Mouse (Mus musculus) brain, adult 2 months (tissue): Measurements from ENCODE around the gene Lrrc46.

ENCODE experiments used
- DNase-seq: peaks from one replicate; pipeline ENCODE4 v3.0.0; 2011; ENCODE audit warnings: low read depth, low spot score

Gene Lrrc46

GRCm38 (mm10) chr11:97049492-97050085, 8.4 kb upstream of the Lrrc46 start:
- DNase-seq = no peak

GRCm38 (mm10) chr11:97048090-97048650, 7.0 kb upstream of the Lrrc46 start:
- no peak for DNase-seq

GRCm38 (mm10) chr11:97045861-97046260, 4.7 kb upstream of the Lrrc46 start:
- no peak for DNase-seq

GRCm38 (mm10) chr11:97044902-97045301, 3.7 kb upstream of the Lrrc46 start:
- peak; percentile 73 for DNase-seq

GRCm38 (mm10) chr11:97040301-97041021, 746 bp downstream of the Lrrc46 start:
- DNase-seq = no peak

- DNase-seq = no peak
Measured at GRCm38 (mm10) chr11:97038881-97039280, 2.3 kb downstream of the Lrrc46 start.

- peak; percentile 81 for DNase-seq
Measured at GRCm38 (mm10) chr11:97036141-97036540, 5.1 kb downstream of the Lrrc46 start.

- no peak for DNase-seq
Measured at GRCm38 (mm10) chr11:97033781-97034180, 7.4 kb downstream of the Lrrc46 start.

- no peak for DNase-seq
Measured at GRCm38 (mm10) chr11:97032499-97032898, 8.7 kb downstream of the Lrrc46 start.

GRCm38 (mm10) chr11:97031977-97032376, 9.2 kb downstream of the Lrrc46 start:
- no peak for DNase-seq

GRCm38 (mm10) chr11:97030426-97030825, 10.8 kb downstream of the Lrrc46 start:
- no peak for DNase-seq

- peak; percentile 87 for DNase-seq
Measured at GRCm38 (mm10) chr11:97029686-97030417, 11.4 kb downstream of the Lrrc46 start, which contains the start of gene Scrn2. Scrn2 (plus strand) TSS chr11:97029938.

- DNase-seq = peak; percentile 88
Measured at GRCm38 (mm10) chr11:97025721-97026344, 15.4 kb downstream of the Lrrc46 start.

- DNase-seq = no peak
Measured at GRCm38 (mm10) chr11:97024977-97025376, 16.2 kb downstream of the Lrrc46 start.

- DNase-seq = peak; percentile 76
Measured at GRCm38 (mm10) chr11:97021873-97022484, 19.2 kb downstream of the Lrrc46 start.

- no peak for DNase-seq
Measured at GRCm38 (mm10) chr11:97021121-97021765, 20.0 kb downstream of the Lrrc46 start.

GRCm38 (mm10) chr11:97019345-97019708, 21.9 kb downstream of the Lrrc46 start:
- no peak for DNase-seq

GRCm38 (mm10) chr11:97018583-97019344, 22.4 kb downstream of the Lrrc46 start:
- DNase-seq = no peak

GRCm38 (mm10) chr11:97017696-97018582, 23.3 kb downstream of the Lrrc46 start:
- no peak for DNase-seq
